Mouse (Mus musculus): ENCODE results near the gene Lamb3. TPM values are rescaled to one million over a fixed set of nuclear protein-coding genes. Genes with fewer than 3 reads are reported as not detected.
A peak's percentile ranks its signal among the peaks of the same experiment; 100 is the strongest.

The Lamb3 gene
- total and polyA plus RNA-seq, 2 experiments: 1.6 to 2.0 TPM

- Histone ChIP-seq H3K36me3 (ENCODE audit: control insufficient read depth, insufficient read depth, low read length) (no peaks in the 10 kb centered on the region), H3K27me3 (ENCODE audit: control insufficient read depth, insufficient read depth, low read length) (no peaks in the 10 kb centered on the region), H3K4me3 (ENCODE audit: insufficient read depth, low read depth, low read length) (no peak overlapping the region), H3K4me1 (ENCODE audit: control insufficient read depth, insufficient read depth, low read length) (peaks cover 31% of the 10 kb centered on the region), H3K79me2 (ENCODE audit: control insufficient read depth, insufficient read depth, low read length) (no peaks in the 10 kb centered on the region), H3K9ac (ENCODE audit: low read depth, low read length) (no peak overlapping the region), H3K27ac (replicated peaks; ENCODE audit: insufficient read depth, low read depth, low read length) (peak overlapping the region; percentile 88)
- WGBS: 23% methylated on average over 3 of the region's 3 CpGs
- TF ChIP-seq POLR2A (IDR thresholded peaks at IDR 0.05; ENCODE audit: extremely low read depth, insufficient read depth, low read length): no peak
- no peak for TF ChIP-seq CTCF (IDR thresholded peaks at IDR 0.05; ENCODE audit: low read depth, low read length)
- peak; percentile 99 for DNase-seq (ENCODE audit: extremely low read depth, low read depth, low spot score)
These were observed 81.6 kb downstream of the Lamb3 start for GRCm38 (mm10) chr1:193289076-193289475.

- H3K79me2 ChIP-seq (ENCODE audit: control insufficient read depth, insufficient read depth, low read length): no peaks in the 10 kb centered on the region
- peak; percentile 99 for DNase-seq (ENCODE audit: extremely low read depth, low read depth, low spot score)
- no peaks in the 10 kb centered on the region for H3K27me3 ChIP-seq (ENCODE audit: control insufficient read depth, insufficient read depth, low read length)
- TF ChIP-seq CTCF (IDR thresholded peaks at IDR 0.05; ENCODE audit: low read depth, low read length) (no peak), POLR2A (IDR thresholded peaks at IDR 0.05; ENCODE audit: extremely low read depth, insufficient read depth, low read length) (no peak)
- H3K36me3 ChIP-seq (ENCODE audit: control insufficient read depth, insufficient read depth, low read length): no peaks in the 10 kb centered on the region
- WGBS: 22% methylated on average over 5 of the region's 5 CpGs
- peaks cover 33% of the 10 kb centered on the region for H3K4me1 ChIP-seq (ENCODE audit: control insufficient read depth, insufficient read depth, low read length)
- 0 out of 2 replicates have a peak overlapping the region, but pooled peaks have one; percentile 40 for H3K9ac ChIP-seq (ENCODE audit: low read depth, low read length)
- no peak overlapping the region for H3K4me3 ChIP-seq (ENCODE audit: insufficient read depth, low read depth, low read length)
- H3K27ac ChIP-seq (replicated peaks; ENCODE audit: insufficient read depth, low read depth, low read length): peak overlapping the region; percentile 88
These were observed 82.4 kb downstream of the Lamb3 start for GRCm38 (mm10) chr1:193289914-193290313.

- no peak overlapping the region for H3K4me3 ChIP-seq (ENCODE audit: insufficient read depth, low read depth, low read length)
- H3K27ac ChIP-seq (replicated peaks; ENCODE audit: insufficient read depth, low read depth, low read length): 0 out of 2 replicates have a peak overlapping the region, but pooled peaks have one; percentile 63
- H3K9ac ChIP-seq (ENCODE audit: low read depth, low read length): no peak overlapping the region
- H3K4me1 ChIP-seq (ENCODE audit: control insufficient read depth, insufficient read depth, low read length): peaks cover 33% of the 10 kb centered on the region
- no peaks in the 10 kb centered on the region for H3K79me2 ChIP-seq (ENCODE audit: control insufficient read depth, insufficient read depth, low read length)
- no peaks in the 10 kb centered on the region for H3K36me3 ChIP-seq (ENCODE audit: control insufficient read depth, insufficient read depth, low read length)
- no peaks in the 10 kb centered on the region for H3K27me3 ChIP-seq (ENCODE audit: control insufficient read depth, insufficient read depth, low read length)
- no peak for DNase-seq (ENCODE audit: extremely low read depth, low read depth, low spot score)
- TF ChIP-seq CTCF (IDR thresholded peaks at IDR 0.05; ENCODE audit: low read depth, low read length) (no peak), POLR2A (IDR thresholded peaks at IDR 0.05; ENCODE audit: extremely low read depth, insufficient read depth, low read length) (no peak)
These were observed 83.2 kb downstream of the Lamb3 start for GRCm38 (mm10) chr1:193290686-193291085.

GRCm38 (mm10) chr1:193293039-193293438 lies 85.5 kb downstream of the Lamb3 start:
- DNase-seq (ENCODE audit: extremely low read depth, low read depth, low spot score): no peak
- Histone ChIP-seq H3K4me3 (ENCODE audit: insufficient read depth, low read depth, low read length) (no peak overlapping the region), H3K27me3 (ENCODE audit: control insufficient read depth, insufficient read depth, low read length) (no peaks in the 10 kb centered on the region), H3K9ac (ENCODE audit: low read depth, low read length) (no peak overlapping the region), H3K27ac (replicated peaks; ENCODE audit: insufficient read depth, low read depth, low read length) (no peak overlapping the region), H3K4me1 (ENCODE audit: control insufficient read depth, insufficient read depth, low read length) (peaks cover 21% of the 10 kb centered on the region), H3K36me3 (ENCODE audit: control insufficient read depth, insufficient read depth, low read length) (no peaks in the 10 kb centered on the region), H3K79me2 (ENCODE audit: control insufficient read depth, insufficient read depth, low read length) (no peaks in the 10 kb centered on the region)
- TF ChIP-seq POLR2A (IDR thresholded peaks at IDR 0.05; ENCODE audit: extremely low read depth, insufficient read depth, low read length): no peak
- TF ChIP-seq CTCF (IDR thresholded peaks at IDR 0.05; ENCODE audit: low read depth, low read length): no peak
- 59% methylated on average over 2 of the region's 2 CpGs for WGBS

GRCm38 (mm10) chr1:193293926-193294325 lies 86.4 kb downstream of the Lamb3 start:
- no peak overlapping the region for H3K27ac ChIP-seq (replicated peaks; ENCODE audit: insufficient read depth, low read depth, low read length)
- no peaks in the 10 kb centered on the region for H3K27me3 ChIP-seq (ENCODE audit: control insufficient read depth, insufficient read depth, low read length)
- no peak overlapping the region for H3K9ac ChIP-seq (ENCODE audit: low read depth, low read length)
- DNase-seq (ENCODE audit: extremely low read depth, low read depth, low spot score): peak; percentile 84
- WGBS: 26% methylated on average over 3 of the region's 3 CpGs
- H3K4me1 ChIP-seq (ENCODE audit: control insufficient read depth, insufficient read depth, low read length): peaks cover 16% of the 10 kb centered on the region
- no peak for TF ChIP-seq POLR2A (IDR thresholded peaks at IDR 0.05; ENCODE audit: extremely low read depth, insufficient read depth, low read length)
- no peak for TF ChIP-seq CTCF (IDR thresholded peaks at IDR 0.05; ENCODE audit: low read depth, low read length)
- H3K79me2 ChIP-seq (ENCODE audit: control insufficient read depth, insufficient read depth, low read length): no peaks in the 10 kb centered on the region
- H3K4me3 ChIP-seq (ENCODE audit: insufficient read depth, low read depth, low read length): no peak overlapping the region
- H3K36me3 ChIP-seq (ENCODE audit: control insufficient read depth, insufficient read depth, low read length): no peaks in the 10 kb centered on the region

- Histone ChIP-seq H3K79me2 (ENCODE audit: control insufficient read depth, insufficient read depth, low read length) (no peaks in the 10 kb centered on the region), H3K9ac (ENCODE audit: low read depth, low read length) (no peak overlapping the region), H3K27ac (replicated peaks; ENCODE audit: insufficient read depth, low read depth, low read length) (no peak overlapping the region), H3K4me3 (ENCODE audit: insufficient read depth, low read depth, low read length) (no peak overlapping the region), H3K4me1 (ENCODE audit: control insufficient read depth, insufficient read depth, low read length) (peaks cover 5% of the 10 kb centered on the region; the same call in 1 of the 2 replicates), H3K27me3 (ENCODE audit: control insufficient read depth, insufficient read depth, low read length) (no peaks in the 10 kb centered on the region), H3K36me3 (ENCODE audit: control insufficient read depth, insufficient read depth, low read length) (no peaks in the 10 kb centered on the region)
- DNase-seq (ENCODE audit: extremely low read depth, low read depth, low spot score): no peak
- TF ChIP-seq CTCF (IDR thresholded peaks at IDR 0.05; ENCODE audit: low read depth, low read length): no peak
- TF ChIP-seq POLR2A (IDR thresholded peaks at IDR 0.05; ENCODE audit: extremely low read depth, insufficient read depth, low read length): no peak
- 64% methylated on average over 5 of the region's 5 CpGs for WGBS
These were observed 88.4 kb downstream of the Lamb3 start for GRCm38 (mm10) chr1:193295920-193296319.

All from liver, adult 2 months (tissue).